Comparison of ENCODE assay signal across 11 mouse cellular contexts in the genomic region with DNA sequence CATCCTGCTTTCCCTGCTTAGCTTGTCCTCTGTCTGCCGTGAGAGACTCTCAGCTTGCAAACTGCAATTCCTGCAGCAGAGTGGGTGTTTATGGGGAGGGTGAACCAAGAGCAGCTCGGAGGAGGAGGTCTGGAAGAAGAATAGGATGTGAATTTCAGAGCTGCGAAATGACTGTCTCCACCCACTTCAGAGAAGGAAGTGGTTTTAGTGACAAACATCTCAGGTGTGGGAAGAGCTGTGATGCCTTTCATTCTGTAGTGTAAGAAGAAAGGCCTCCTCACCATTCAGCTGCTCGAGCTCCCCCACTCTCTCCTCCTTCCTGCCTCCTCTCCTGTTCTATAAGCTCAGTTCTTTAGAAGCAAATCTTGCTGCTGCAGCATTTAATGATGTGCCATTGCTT.
DNase-seq lines count a peak whose midpoint lies in the region; ATAC-seq and TF ChIP-seq lines count a peak whose summit lies in the region.
"Had no signal": no experiment of that assay in that cellular context is flagged by ENCODE, and none has a peak within 500 bp of the region (broad histone marks: within the 10 kb centered on the region; RNA-seq: fewer than 3 reads in every experiment).

No protein-coding gene starts in this region.

- peak overlapping the region; percentile 80 for H3K27ac ChIP-seq in thymus, adult 2 months (ENCODE audit: control insufficient read depth, insufficient read depth, low read length)
- H3K27ac ChIP-seq in liver, embryonic 11.5 days (ENCODE audit: low read depth, low read length): no peak overlapping the region
- H3K27ac ChIP-seq in heart, adult 2 months: no peak overlapping the region
- H3K27ac ChIP-seq: hindbrain, postnatal 0 days had no signal

- no peak for TF ChIP-seq POLR2A in thymus, adult 2 months (IDR thresholded peaks at IDR 0.05; ENCODE audit: control insufficient read depth, extremely low read depth, insufficient read depth, low read length, poor library complexity)
- TF ChIP-seq POLR2A in heart, adult 2 months (IDR thresholded peaks at IDR 0.05; ENCODE audit: insufficient read depth, low read depth, low read length): no peak

- no peaks in the 10 kb centered on the region for H3K9me3 ChIP-seq in liver, embryonic 11.5 days (ENCODE audit: control insufficient read depth, low read length)
- H3K9me3 ChIP-seq: megakaryocyte, embryonic 14.5 days had no signal

- intact Hi-C loops in left cerebral cortex, postnatal 4 days (cut with DNase I): no loop called here
- intact Hi-C loops in left cerebral cortex, postnatal 25 days (cut with DNase I): loop anchor here (1.0 kb wide), 1 partner anchor 102 kb away; no protein-coding TSS in a partner anchor
- intact Hi-C loops in heart, adult 2 months (cut with DNase I): no loop called here

- H3K4me1 ChIP-seq in thymus, adult 2 months (replicated peaks; ENCODE audit: control insufficient read depth, insufficient read depth, low read length): peaks cover 13% of the 10 kb centered on the region
- no peaks in the 10 kb centered on the region for H3K4me1 ChIP-seq in liver, embryonic 11.5 days (replicated peaks; ENCODE audit: control insufficient read depth, insufficient read depth, low read length)
- no peaks in the 10 kb centered on the region for H3K4me1 ChIP-seq in heart, adult 2 months (ENCODE audit: control insufficient read depth, insufficient read depth, low read length)
- H3K4me1 ChIP-seq: megakaryocyte, embryonic 14.5 days had no signal

- WGBS in thymus, adult 2 months: 4% methylated on average over 4 of the region's 4 CpGs
- 41% methylated on average over 4 of the region's 4 CpGs for WGBS in liver, embryonic 11.5 days
- 39% methylated on average over 4 of the region's 4 CpGs for WGBS in heart, adult 2 months

- no peaks in the 10 kb centered on the region for H3K36me3 ChIP-seq in thymus, adult 2 months (ENCODE audit: control insufficient read depth, insufficient read depth, low read length)
- no peaks in the 10 kb centered on the region for H3K36me3 ChIP-seq in liver, embryonic 11.5 days (ENCODE audit: control insufficient read depth, insufficient read depth, low read length)
- H3K36me3 ChIP-seq in heart, adult 2 months (ENCODE audit: control insufficient read depth, insufficient read depth, low read length): no peaks in the 10 kb centered on the region

- TF ChIP-seq CTCF in thymus, adult 2 months (IDR thresholded peaks at IDR 0.05; ENCODE audit: borderline replicate concordance, control insufficient read depth, extremely low read depth, insufficient read depth, low read length, poor library complexity): no peak
- no peak for TF ChIP-seq CTCF in heart, adult 2 months (IDR thresholded peaks at IDR 0.05)

- DNase-seq in left cerebral cortex, adult 11 months (ENCODE audit: low spot score): peak; percentile 63
- DNase-seq in left cerebral cortex, postnatal 4 days: no peak
- peak; percentile 93 for DNase-seq in brain, adult 2 months (ENCODE audit: low read depth, low spot score)
- DNase-seq in left cerebral cortex, postnatal 25 days (ENCODE audit: low spot score in 2 of 2): peak; percentile 54 to 94
- DNase-seq in thymus, adult 2 months: peak; percentile 62
- DNase-seq in retina, embryonic 14.5 days (ENCODE audit: low spot score): no peak
- no peak for DNase-seq in liver, embryonic 11.5 days (ENCODE audit: low spot score)
- no peak for DNase-seq in heart, adult 2 months
- DNase-seq: kidney, postnatal 4 days had no signal

- no peak overlapping the region for H3K9ac ChIP-seq in liver, embryonic 11.5 days (ENCODE audit: low read depth, low read length)
- no peak overlapping the region for H3K9ac ChIP-seq in heart, adult 2 months (ENCODE audit: low read depth, low read length)

- no peak for ATAC-seq in liver, embryonic 11.5 days (replicated peaks; ENCODE audit: low FRiP score)
- ATAC-seq: hindbrain, postnatal 0 days had no signal

- H3K27me3 ChIP-seq in thymus, adult 2 months (ENCODE audit: control insufficient read depth, insufficient read depth, low read length): no peaks in the 10 kb centered on the region
- no peaks in the 10 kb centered on the region for H3K27me3 ChIP-seq in liver, embryonic 11.5 days (replicated peaks; ENCODE audit: control insufficient read depth, insufficient read depth, low read length)
- no peaks in the 10 kb centered on the region for H3K27me3 ChIP-seq in heart, adult 2 months (ENCODE audit: control insufficient read depth, insufficient read depth, low read length)

- no peak for TF ChIP-seq EP300 in heart, adult 2 months (IDR thresholded peaks at IDR 0.05; ENCODE audit: insufficient read depth, low read depth, low read length)

- H3K4me2 ChIP-seq in liver, embryonic 11.5 days: no peak overlapping the region

- H3K4me3 ChIP-seq in thymus, adult 2 months (ENCODE audit: control insufficient read depth, insufficient read depth, low read length): peak overlapping the region; percentile 26; the same call in 1 of the 2 replicates
- no peak overlapping the region for H3K4me3 ChIP-seq in liver, embryonic 11.5 days (ENCODE audit: low read depth, low read length)
- no peak overlapping the region for H3K4me3 ChIP-seq in heart, adult 2 months
- H3K4me3 ChIP-seq: megakaryocyte, embryonic 14.5 days had no signal

- no peaks in the 10 kb centered on the region for H3K79me2 ChIP-seq in heart, adult 2 months (replicated peaks; ENCODE audit: control insufficient read depth, insufficient read depth, low read length)

Comparison
In these comparisons a context has a peak if more than half of its experiments do, and no peak if none do; other contexts are left out.
1. DNase-seq: peak in left cerebral cortex, adult 11 months (single experiment), brain, adult 2 months (single experiment), left cerebral cortex, postnatal 25 days (2 of 2) and thymus, adult 2 months (single experiment); none in left cerebral cortex, postnatal 4 days (single experiment), retina, embryonic 14.5 days (single experiment), liver, embryonic 11.5 days (single experiment) and heart, adult 2 months (0 of 2).